Mouse (Mus musculus) granulocyte monocyte progenitor cell, adult 5-6 weeks (primary cell): ENCODE data around the gene Tpk1. TPM values are rescaled to one million over a fixed set of nuclear protein-coding genes. Genes with fewer than 3 reads are reported as not detected.
"Not testable (repeated sequence)": the region's sequence is repeated elsewhere in the genome, so short reads cannot be mapped to it uniquely, and the experiment has no call there.

Experiments
- ATAC-seq: replicated peaks from 2 replicates; pipeline ENCODE4 v1.8.0; 2016; ENCODE audit warnings: mild to moderate bottlenecking, moderate TSS enrichment, inconsistent platforms; ENCODE audit not compliant: poor library complexity, severe bottlenecking
- total RNA-seq, 2 experiments: library from RNA; stranded (forward) in 1 of 2; stranded (reverse) in 1 of 2; fragments of 200-712, 200-1000 nt in 1 of 2; fragments of >200 nt in 1 of 2; fragmentation: Nextera tagmentation in 1 of 2; gene quantifications; 2 replicates each; pipeline ENCODE4 v1.2.3; 2014 to 2017

Tpk1 gene
- total RNA-seq, 2 experiments from 2014 or later, result 3.0 to 4.0 TPM

GRCm38 (mm10) chr6:43532822-43533221, 133.3 kb downstream of the Tpk1 start:
- no peak for ATAC-seq

- ATAC-seq, result no peak
Measured at GRCm38 (mm10) chr6:43531996-43532395, 134.1 kb downstream of the Tpk1 start.

GRCm38 (mm10) chr6:43528996-43529395, 137.1 kb downstream of the Tpk1 start:
- ATAC-seq, result no peak

- ATAC-seq, result no peak
Measured at GRCm38 (mm10) chr6:43525028-43525427, 141.1 kb downstream of the Tpk1 start.

- ATAC-seq, result no peak
Measured at GRCm38 (mm10) chr6:43522046-43522445, 144.0 kb downstream of the Tpk1 start.

GRCm38 (mm10) chr6:43520218-43520617, 145.9 kb downstream of the Tpk1 start:
- ATAC-seq, result no peak

- no peak for ATAC-seq
Measured at GRCm38 (mm10) chr6:43518378-43518777, 147.7 kb downstream of the Tpk1 start.

- no peak for ATAC-seq
Measured at GRCm38 (mm10) chr6:43517316-43517655, 148.8 kb downstream of the Tpk1 start.

- ATAC-seq, result no peak
Measured at GRCm38 (mm10) chr6:43516593-43517315, 149.3 kb downstream of the Tpk1 start.

GRCm38 (mm10) chr6:43506686-43507385, 159.2 kb downstream of the Tpk1 start:
- not testable (repeated sequence) for ATAC-seq

- ATAC-seq, result no peak
Measured at GRCm38 (mm10) chr6:43504609-43505230, 161.4 kb downstream of the Tpk1 start.

- ATAC-seq, result no peak
Measured at GRCm38 (mm10) chr6:43492367-43492766, 173.7 kb downstream of the Tpk1 start.

GRCm38 (mm10) chr6:43486691-43487090, 179.4 kb downstream of the Tpk1 start:
- no peak for ATAC-seq

GRCm38 (mm10) chr6:43480687-43481086, 185.4 kb downstream of the Tpk1 start:
- ATAC-seq, result no peak

- no peak for ATAC-seq
Measured at GRCm38 (mm10) chr6:43478810-43479209, 187.3 kb downstream of the Tpk1 start.

- no peak for ATAC-seq
Measured at GRCm38 (mm10) chr6:43476406-43476805, 189.7 kb downstream of the Tpk1 start.

- ATAC-seq, result no peak
Measured at GRCm38 (mm10) chr6:43475921-43476320, 190.2 kb downstream of the Tpk1 start.

GRCm38 (mm10) chr6:43471556-43471955, 194.5 kb downstream of the Tpk1 start:
- ATAC-seq, result no peak

- no peak for ATAC-seq
Measured at GRCm38 (mm10) chr6:43468821-43469594, 197.1 kb downstream of the Tpk1 start.

- no peak for ATAC-seq
Measured at GRCm38 (mm10) chr6:43462849-43463369, 203.2 kb downstream of the Tpk1 start.
